Mouse (Mus musculus): ENCODE results near the gene Brinp3. TPM values are rescaled to one million over a fixed set of nuclear protein-coding genes. Genes with fewer than 3 reads are reported as not detected.
"Not testable (repeated sequence)": the region's sequence is repeated elsewhere in the genome, so short reads cannot be mapped to it uniquely, and the experiment has no call there.

Gene Brinp3
- not detected in 2 replicates for total RNA-seq (2017)

- no peak for ATAC-seq (ENCODE audit: extremely low read depth, insufficient number of reproducible peaks, low FRiP score, poor library complexity, severe bottlenecking)
These were observed at the start of gene Brinp3 for GRCm38 (mm10) chr1:146494681-146495331. Gene Brinp3 (plus strand): TSS chr1:146494760.

GRCm38 (mm10) chr1:146494221-146494620, 339 bp upstream of the Brinp3 start:
- ATAC-seq (ENCODE audit: extremely low read depth, insufficient number of reproducible peaks, low FRiP score, poor library complexity, severe bottlenecking): no peak

- ATAC-seq (ENCODE audit: extremely low read depth, insufficient number of reproducible peaks, low FRiP score, poor library complexity, severe bottlenecking): no peak
These were observed 826 bp downstream of the Brinp3 start for GRCm38 (mm10) chr1:146495386-146495785.

GRCm38 (mm10) chr1:146497381-146498081, 3.0 kb downstream of the Brinp3 start:
- no peak for ATAC-seq (ENCODE audit: extremely low read depth, insufficient number of reproducible peaks, low FRiP score, poor library complexity, severe bottlenecking)

GRCm38 (mm10) chr1:146498085-146498779, 3.7 kb downstream of the Brinp3 start:
- no peak for ATAC-seq (ENCODE audit: extremely low read depth, insufficient number of reproducible peaks, low FRiP score, poor library complexity, severe bottlenecking)

- ATAC-seq (ENCODE audit: extremely low read depth, insufficient number of reproducible peaks, low FRiP score, poor library complexity, severe bottlenecking): no peak
These were observed 4.2 kb downstream of the Brinp3 start for GRCm38 (mm10) chr1:146498780-146499114.

GRCm38 (mm10) chr1:146515377-146515776, 20.8 kb downstream of the Brinp3 start:
- ATAC-seq (ENCODE audit: extremely low read depth, insufficient number of reproducible peaks, low FRiP score, poor library complexity, severe bottlenecking): no peak

- no peak for ATAC-seq (ENCODE audit: extremely low read depth, insufficient number of reproducible peaks, low FRiP score, poor library complexity, severe bottlenecking)
These were observed 29.4 kb downstream of the Brinp3 start for GRCm38 (mm10) chr1:146523727-146524573.

GRCm38 (mm10) chr1:146528572-146528971, 34.0 kb downstream of the Brinp3 start:
- ATAC-seq (ENCODE audit: extremely low read depth, insufficient number of reproducible peaks, low FRiP score, poor library complexity, severe bottlenecking): no peak

GRCm38 (mm10) chr1:146546847-146547428, 52.4 kb downstream of the Brinp3 start:
- no peak for ATAC-seq (ENCODE audit: extremely low read depth, insufficient number of reproducible peaks, low FRiP score, poor library complexity, severe bottlenecking)

GRCm38 (mm10) chr1:146556982-146557381, 62.4 kb downstream of the Brinp3 start:
- no peak for ATAC-seq (ENCODE audit: extremely low read depth, insufficient number of reproducible peaks, low FRiP score, poor library complexity, severe bottlenecking)

- no peak for ATAC-seq (ENCODE audit: extremely low read depth, insufficient number of reproducible peaks, low FRiP score, poor library complexity, severe bottlenecking)
These were observed 67.6 kb downstream of the Brinp3 start for GRCm38 (mm10) chr1:146562144-146562543.

- ATAC-seq (ENCODE audit: extremely low read depth, insufficient number of reproducible peaks, low FRiP score, poor library complexity, severe bottlenecking): no peak
These were observed 89.6 kb downstream of the Brinp3 start for GRCm38 (mm10) chr1:146584181-146584580.

- ATAC-seq (ENCODE audit: extremely low read depth, insufficient number of reproducible peaks, low FRiP score, poor library complexity, severe bottlenecking): no peak
These were observed 138.3 kb downstream of the Brinp3 start for GRCm38 (mm10) chr1:146632895-146633294.

GRCm38 (mm10) chr1:146657214-146657613, 162.7 kb downstream of the Brinp3 start:
- no peak for ATAC-seq (ENCODE audit: extremely low read depth, insufficient number of reproducible peaks, low FRiP score, poor library complexity, severe bottlenecking)

GRCm38 (mm10) chr1:146700724-146701123, 206.2 kb downstream of the Brinp3 start:
- ATAC-seq (ENCODE audit: extremely low read depth, insufficient number of reproducible peaks, low FRiP score, poor library complexity, severe bottlenecking): no peak

GRCm38 (mm10) chr1:146719556-146719955, 225.0 kb downstream of the Brinp3 start:
- ATAC-seq (ENCODE audit: extremely low read depth, insufficient number of reproducible peaks, low FRiP score, poor library complexity, severe bottlenecking): no peak

- ATAC-seq (ENCODE audit: extremely low read depth, insufficient number of reproducible peaks, low FRiP score, poor library complexity, severe bottlenecking): not testable (repeated sequence)
These were observed 230.4 kb downstream of the Brinp3 start for GRCm38 (mm10) chr1:146724784-146725513.
